Mouse (Mus musculus): ENCODE results near the gene Prkag2.

Prkag2 gene

DNA sequence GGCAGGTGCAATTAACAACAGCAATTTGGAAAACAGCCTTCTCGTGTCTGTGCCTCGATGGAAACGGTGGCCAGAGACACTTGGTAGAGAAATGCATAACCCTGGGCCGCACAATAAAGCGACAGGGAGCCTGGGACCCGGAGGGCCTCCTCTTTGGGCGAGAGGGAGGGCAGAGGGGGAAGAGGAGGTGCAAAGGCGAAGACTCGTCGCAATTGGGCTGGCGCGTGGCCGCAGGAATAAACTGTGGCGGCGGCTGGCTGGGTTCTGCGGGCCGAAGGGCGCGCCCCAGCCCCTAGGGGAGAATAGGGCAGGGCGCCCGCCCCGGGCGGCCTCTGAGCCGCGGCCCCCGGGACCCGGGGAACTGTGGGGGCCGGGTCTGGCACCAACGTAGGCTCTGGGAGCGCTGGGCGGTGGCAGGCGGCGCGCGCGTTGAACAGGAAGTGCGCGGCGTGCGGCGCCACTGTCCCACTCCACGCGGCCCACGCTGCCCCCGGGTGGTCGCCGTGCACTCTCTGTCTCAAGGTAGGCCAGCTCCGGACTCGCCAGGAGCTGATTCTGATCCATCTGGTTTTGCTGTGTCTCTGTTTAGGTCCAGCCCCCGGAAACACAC, at the start of gene Prkag2:
Gene Prkag2, minus strand, starts transcription at position 127 of the 610 bp plus-strand sequence.
- no peak for TF ChIP-seq GATA4 (IDR thresholded peaks at IDR 0.05; ENCODE audit: insufficient replicate concordance, low read length)

DNA sequence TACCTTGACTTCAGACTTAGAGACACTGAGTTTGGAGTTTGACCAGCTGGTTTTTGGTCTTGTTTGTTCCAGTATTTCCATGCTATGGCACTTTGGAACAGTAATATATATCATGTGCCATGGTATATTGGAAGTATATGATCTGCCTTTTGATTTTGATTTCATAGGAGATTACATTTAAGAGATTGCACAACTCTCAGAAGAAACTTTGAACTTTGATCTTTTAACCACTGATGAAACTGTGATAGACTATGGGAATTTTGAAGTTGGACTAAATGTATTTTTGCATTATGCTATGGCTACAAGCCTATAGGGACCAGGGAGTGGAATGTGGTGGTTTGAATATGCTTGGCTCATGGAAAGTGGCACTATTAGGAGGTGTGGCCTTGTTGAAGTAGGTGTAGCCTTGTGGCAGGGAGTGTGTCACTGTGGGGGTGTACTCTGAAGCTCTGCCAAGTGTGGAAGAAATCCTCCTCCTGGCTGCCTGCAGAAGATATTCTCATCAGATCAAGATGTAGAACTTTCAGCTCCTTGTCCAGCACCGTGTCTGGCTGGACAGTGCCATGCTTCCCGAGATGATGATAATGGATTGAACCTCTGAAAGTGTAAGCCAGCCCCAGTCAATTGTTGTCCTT, 49.0 kb upstream of the Prkag2 start:
- peak; percentile 56; the same call in 1 of the 2 replicates for TF ChIP-seq GATA4 (IDR thresholded peaks at IDR 0.05; ENCODE audit: insufficient replicate concordance, low read length)

DNA sequence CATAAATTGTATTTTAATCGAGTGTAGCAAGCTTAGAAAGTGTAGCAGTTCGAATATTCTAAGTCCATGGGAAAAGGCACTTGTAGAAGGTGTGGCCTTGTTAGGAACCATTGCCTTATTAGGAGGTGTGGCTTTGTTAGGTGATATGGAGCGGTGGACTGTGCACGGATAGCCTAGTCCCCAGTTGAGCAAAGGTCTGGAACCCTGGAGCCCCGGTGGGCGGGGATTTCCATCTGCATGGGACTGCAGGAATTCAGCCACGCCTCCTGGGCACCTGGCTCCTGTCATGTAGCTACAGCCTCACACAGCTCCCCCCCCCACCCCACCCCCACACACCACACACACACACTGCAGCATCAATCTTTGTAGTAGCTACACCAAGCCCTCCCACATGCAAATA, 46.3 kb upstream of the Prkag2 start:
- TF ChIP-seq GATA4 (IDR thresholded peaks at IDR 0.05; ENCODE audit: insufficient replicate concordance, low read length): no peak

DNA sequence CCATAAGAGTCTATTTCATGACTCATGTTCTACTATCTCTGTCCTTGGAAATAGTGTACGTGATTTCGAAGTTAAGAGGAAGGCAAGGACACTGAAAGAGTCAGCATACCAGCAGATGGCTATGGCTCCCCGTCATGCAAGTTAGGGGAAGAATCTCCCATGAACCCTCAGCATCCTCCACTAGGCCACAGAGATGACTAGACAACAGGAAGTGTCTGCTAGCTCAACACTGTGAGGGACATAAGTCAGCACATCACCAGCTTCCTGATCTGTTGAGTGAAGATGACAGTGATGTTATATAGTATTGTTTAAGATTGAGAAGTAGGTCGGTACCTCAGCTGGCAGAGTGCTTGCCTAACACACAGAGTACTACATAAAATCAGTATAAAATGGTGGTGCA, 27.4 kb upstream of the Prkag2 start:
- no peak for TF ChIP-seq GATA4 (IDR thresholded peaks at IDR 0.05; ENCODE audit: insufficient replicate concordance, low read length)

DNA sequence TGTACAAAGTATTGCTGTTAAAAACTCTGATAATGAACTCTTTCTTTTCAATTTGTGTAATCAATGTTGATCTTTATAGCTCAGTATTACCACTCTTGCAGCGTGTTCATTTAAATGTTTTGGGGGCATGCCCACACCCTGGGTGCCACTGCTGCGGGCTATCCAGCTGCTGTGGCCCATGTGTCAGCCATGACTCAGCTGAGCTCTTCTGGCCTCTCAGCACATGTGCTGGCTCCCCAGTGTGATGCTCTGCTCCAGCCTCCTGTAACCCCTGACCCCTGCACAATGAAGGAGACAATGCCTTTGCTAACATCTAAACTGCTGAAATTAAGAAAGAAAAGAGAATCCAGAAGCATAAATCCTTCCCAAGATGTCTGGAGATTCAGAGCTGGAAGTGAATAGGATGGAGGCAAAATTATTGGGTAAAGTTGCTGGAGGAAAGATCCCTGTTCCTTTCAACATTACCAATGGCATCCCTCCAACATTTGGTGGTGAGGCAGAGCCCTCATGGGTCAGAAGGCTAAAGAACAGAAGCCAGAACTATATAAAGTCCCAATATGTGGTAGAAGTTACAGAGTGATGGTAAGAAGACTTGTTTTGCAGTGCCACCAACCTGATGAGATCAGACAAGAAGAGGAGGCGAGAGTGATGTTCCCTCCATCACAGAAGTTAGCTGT, 25.6 kb upstream of the Prkag2 start:
- TF ChIP-seq GATA4 (IDR thresholded peaks at IDR 0.05; ENCODE audit: insufficient replicate concordance, low read length): no peak

GRCm38 (mm10) chr5:25122534-25122933, 22.1 kb upstream of the Prkag2 start:
- no peak for TF ChIP-seq GATA4 (IDR thresholded peaks at IDR 0.05; ENCODE audit: insufficient replicate concordance, low read length)

GRCm38 (mm10) chr5:25119148-25119547, 18.7 kb upstream of the Prkag2 start:
- no peak for TF ChIP-seq GATA4 (IDR thresholded peaks at IDR 0.05; ENCODE audit: insufficient replicate concordance, low read length)

- TF ChIP-seq GATA4 (IDR thresholded peaks at IDR 0.05; ENCODE audit: insufficient replicate concordance, low read length): no peak
Measured at GRCm38 (mm10) chr5:25115997-25116396, 15.6 kb upstream of the Prkag2 start.

GRCm38 (mm10) chr5:25115216-25115615, 14.8 kb upstream of the Prkag2 start:
- no peak for TF ChIP-seq GATA4 (IDR thresholded peaks at IDR 0.05; ENCODE audit: insufficient replicate concordance, low read length)

DNA sequence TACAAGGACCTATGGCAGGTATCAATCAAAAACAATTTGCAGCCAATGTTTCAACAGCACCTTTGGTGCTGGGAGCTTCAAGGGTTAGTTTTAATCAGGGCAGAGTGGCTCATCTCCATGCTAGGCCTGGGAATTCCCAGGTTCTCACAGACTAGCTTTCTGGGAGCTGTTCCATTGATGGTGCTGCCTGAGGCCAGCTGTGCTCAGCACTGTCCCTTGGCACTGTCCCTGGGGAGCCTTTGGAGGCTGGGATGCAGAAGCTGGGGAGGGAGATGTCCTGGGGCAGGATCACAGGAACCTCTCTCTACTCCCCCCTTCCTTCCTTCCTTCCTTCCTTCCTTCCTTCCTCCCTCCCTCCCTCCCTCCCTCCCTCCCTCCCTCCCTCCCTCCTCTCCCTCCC, 13.7 kb upstream of the Prkag2 start:
- TF ChIP-seq GATA4 (IDR thresholded peaks at IDR 0.05; ENCODE audit: insufficient replicate concordance, low read length): no peak

GRCm38 (mm10) chr5:25110314-25110713, 9.9 kb upstream of the Prkag2 start:
- no peak for TF ChIP-seq GATA4 (IDR thresholded peaks at IDR 0.05; ENCODE audit: insufficient replicate concordance, low read length)

DNA sequence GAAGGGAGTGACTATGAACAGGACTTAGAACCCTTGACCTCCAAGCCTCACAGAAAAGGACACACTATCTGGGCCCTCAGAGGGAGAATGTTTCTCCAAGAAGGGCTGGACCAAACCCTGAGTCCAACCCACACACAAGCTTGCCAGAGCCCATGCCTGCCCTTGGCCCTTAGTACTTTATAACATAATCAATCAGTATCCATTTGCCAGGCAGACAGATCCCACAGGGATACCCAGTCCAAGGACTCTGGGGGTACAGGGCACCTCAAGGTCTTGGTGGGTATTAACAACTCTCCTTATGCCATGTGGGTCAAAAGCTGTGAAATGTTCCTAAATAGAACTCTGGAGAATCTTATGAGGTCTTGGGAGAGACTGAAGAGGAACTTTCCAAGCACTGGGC, 5.3 kb upstream of the Prkag2 start:
- TF ChIP-seq GATA4 (IDR thresholded peaks at IDR 0.05; ENCODE audit: insufficient replicate concordance, low read length): no peak

- TF ChIP-seq GATA4 (IDR thresholded peaks at IDR 0.05; ENCODE audit: insufficient replicate concordance, low read length): no peak
Measured at GRCm38 (mm10) chr5:25101126-25101523, 683 bp upstream of the Prkag2 start.

GRCm38 (mm10) chr5:25100157-25100515, 306 bp downstream of the Prkag2 start:
- TF ChIP-seq GATA4 (IDR thresholded peaks at IDR 0.05; ENCODE audit: insufficient replicate concordance, low read length): no peak

- no peak for TF ChIP-seq GATA4 (IDR thresholded peaks at IDR 0.05; ENCODE audit: insufficient replicate concordance, low read length)
Measured at GRCm38 (mm10) chr5:25099367-25100156, 880 bp downstream of the Prkag2 start.

DNA sequence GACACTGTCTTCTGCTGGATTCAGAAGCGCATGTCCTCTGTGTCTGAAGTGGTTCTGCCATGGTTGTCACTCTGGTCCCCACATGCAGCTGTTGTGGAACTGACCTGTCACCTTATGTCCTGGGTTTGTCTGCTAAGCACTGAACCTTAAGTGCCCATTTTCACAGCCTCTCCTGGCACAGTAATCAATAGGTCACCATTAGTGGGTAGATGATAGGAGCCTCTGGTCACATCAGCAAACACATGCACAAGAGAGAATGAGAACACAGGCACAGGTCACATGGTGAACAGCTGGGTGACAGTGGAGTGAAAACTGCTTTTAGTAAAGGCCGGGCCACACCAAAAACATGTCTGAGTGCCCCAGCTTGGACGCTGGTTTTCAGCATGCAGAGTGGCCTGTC, 2.6 kb downstream of the Prkag2 start:
- peak; percentile 40; the same call in 1 of the 2 replicates for TF ChIP-seq GATA4 (IDR thresholded peaks at IDR 0.05; ENCODE audit: insufficient replicate concordance, low read length)
